Mouse (Mus musculus) regulatory T cell (primary cell): Measurements from ENCODE around the gene Defb22.

Source experiments
- in situ Hi-C: fragments of 300-600 bp; cut with MboI, MseI; formaldehyde crosslinking; loops from one replicate; pipeline ENCODE4 v1.15.1; 2025; ENCODE audit warnings: high pct_unique_total_duplicates

The Defb22 gene

DNA sequence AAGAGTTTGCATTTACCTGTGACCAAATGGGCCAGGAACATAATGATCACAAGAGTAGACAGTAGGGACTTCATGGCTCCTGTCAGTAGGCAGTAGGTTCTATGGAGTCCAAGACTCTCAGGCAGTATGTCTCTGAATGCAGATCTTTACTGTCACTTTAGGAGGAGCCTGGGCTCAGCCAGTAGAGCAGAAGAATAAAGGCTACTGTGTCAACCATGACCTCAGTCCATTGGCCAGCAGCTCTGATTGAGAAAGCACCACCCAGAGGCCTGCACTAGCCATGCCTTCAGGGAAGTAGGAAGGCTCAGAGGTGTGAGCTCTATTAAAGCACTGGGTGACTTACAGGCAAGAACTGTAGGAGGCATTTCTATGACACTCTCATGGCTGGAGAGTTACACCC is at the start of gene Defb22:
TSS of gene Defb22 (minus strand) at position 101 of the 400 bp plus-strand sequence.
- in situ Hi-C loops, result no loop called here

DNA sequence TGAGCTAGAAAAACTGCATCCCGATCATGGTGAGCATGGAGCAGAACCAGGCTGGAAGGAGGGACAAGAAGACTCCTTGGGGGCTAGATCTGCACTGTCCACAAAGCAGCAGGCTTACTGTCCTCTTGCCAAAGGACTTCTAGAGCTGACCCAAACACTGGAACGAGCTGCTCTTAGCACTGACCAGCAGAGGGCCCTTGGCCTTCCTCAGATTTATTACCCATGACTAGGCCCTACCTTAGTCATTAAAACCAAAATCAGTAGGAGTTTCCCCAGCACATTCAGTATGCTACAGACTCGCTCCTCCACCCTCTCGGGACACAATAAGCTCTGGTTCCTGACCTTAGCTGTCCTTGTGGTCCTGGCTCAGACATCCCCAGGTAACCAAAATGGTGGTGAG is 28.0 kb upstream of the Defb22 start, which contains the start of gene Defb28:
TSS of gene Defb28 (plus strand) at position 275 of the 400 bp plus-strand sequence.
- in situ Hi-C loops, result no loop called here

DNA sequence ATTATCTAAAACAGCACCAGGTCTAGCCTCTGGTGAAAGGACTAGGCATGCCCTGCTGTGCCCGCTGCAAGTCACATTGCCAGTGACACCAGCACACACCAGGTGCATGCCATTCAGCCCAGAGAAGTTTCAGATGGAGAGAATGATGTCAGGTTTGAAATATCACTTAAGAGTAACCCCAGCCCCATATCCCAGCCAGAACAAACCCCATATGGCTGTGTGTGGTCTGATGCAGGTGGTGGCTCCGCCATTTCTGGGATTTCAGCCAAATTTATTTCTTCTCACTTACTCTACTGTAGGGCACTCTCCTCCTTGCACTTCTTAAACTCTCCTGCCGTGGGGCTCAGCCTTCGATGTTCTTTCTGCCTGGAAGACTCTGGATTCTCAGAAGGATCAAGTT is 26.1 kb upstream of the Defb22 start:
- in situ Hi-C loops, result no loop called here

DNA sequence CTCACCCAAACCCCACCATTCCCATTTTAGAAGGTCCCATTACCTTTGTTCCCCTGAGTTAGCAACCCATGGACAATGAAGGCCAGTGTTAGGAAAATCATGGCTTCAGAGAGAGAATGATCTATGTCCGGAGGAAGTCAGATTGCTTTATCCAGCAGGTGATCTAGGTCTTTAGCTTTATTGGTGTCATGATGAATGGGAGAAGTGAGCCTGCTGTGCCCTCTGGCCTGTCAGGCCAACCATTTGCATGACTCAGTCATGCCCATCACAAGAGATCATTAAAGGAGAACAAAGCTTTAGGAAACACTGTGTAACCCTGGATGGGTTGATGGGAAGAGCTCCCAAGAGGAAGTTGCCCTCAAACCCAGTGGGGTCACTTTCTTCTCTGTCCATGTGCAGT is 21.7 kb upstream of the Defb22 start, which contains the start of gene Defb26:
TSS of gene Defb26 (minus strand) at position 101 of the 400 bp plus-strand sequence.
- in situ Hi-C loops, result no loop called here

DNA sequence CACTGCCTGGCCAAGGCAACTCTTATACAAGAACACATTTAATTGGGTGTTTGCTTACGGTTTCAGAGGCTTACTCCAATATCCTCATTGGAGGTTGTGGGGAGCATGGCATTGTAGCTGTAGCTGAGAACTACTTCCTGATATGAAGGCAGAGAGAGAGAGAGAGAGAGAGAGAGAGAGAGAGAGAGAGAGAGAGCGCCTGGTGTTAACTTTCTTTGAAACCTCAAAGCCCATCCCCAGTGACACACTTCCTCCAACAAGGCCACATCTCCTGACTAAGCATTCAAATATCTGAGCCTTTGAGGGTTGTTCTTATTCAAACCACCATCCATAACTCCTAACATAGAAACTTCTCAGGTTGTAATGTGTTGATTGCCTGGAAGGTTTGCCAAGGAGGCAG is 14.0 kb upstream of the Defb22 start:
- in situ Hi-C loops, result no loop called here

DNA sequence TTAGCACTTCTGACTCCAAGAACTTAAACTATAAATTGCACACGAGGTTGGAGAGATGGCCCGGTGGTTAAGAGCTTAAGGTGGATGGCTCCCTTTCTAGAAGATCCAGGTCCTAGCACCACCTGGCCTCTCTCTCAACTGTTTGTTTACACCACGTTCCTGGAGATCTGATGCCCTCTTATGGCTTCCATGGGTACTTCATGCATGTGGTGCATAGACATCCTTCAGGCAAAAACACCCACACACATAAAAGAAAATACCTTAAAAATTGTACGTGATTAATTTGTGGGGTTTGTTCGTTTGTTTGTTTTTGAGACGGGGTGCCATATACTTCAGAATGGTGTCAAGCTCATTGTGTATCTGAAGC is 10.9 kb upstream of the Defb22 start:
- in situ Hi-C loops, result no loop called here

DNA sequence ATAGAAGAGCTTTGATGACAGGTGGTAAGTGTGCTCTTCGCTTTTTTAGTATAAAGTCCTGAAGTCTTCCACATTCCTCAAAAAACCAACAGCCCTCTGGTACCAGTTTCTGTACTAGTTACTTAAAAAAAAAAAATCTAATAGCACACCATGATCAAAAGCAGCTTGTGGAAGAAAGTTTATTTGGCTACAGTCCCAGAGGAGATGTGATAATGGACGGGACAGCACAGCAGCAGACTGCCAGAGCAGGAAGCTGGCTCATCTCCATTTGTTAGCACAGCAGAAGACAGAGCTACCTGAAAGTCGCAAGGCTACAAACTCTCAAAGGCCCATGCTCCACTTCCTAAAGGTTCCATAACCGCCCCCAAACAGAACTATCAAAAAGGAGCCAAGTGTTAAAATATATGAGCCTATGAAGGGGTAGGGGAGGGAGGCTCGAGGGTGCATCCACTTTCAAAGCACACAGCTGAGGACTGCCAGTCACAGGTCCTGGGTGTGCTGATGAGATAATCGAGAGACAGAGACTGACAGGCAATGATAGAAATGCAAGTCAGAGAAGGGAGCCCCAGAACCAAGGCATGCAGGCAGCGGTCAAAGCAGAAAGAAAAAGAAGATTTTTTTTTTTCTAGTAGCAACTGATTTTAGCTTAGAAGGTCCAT is 10.4 kb upstream of the Defb22 start:
- in situ Hi-C loops, result no loop called here

DNA sequence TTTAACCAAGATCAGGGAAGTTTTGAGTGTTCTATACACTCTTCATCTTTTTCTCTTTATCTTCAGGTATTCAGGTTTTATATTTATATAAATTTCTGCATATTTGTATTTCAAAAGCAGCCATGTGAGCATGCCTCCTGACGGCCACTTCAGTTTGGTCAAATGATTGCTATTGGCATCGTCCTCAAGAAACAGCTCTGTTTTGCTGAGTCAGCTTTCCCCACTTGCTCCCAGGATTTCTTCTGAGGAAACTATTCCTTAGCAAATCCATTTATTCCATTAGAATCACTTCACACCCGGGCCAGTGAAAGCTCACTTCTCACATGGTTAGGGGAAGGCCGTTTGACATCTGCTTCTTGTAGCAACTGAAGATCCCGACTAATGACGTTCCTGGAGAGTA is 8.1 kb upstream of the Defb22 start:
- in situ Hi-C loops, result no loop called here

DNA sequence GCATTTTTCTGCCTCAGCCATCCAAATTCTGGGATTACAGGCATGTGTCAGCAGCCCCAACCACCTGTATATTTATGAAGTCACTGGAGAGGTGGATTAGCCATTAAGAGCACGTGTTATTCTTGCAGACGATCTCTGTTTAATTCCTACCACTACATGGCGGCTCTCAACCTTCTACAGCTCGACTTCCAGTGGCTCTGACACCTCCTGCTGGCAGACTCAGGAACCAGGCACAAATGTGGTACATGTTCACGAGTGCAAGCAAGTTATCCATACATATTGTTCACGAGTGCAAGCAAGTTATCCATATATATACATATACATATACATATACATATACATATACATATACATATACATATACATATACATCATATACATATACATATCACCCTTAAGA is 3.2 kb upstream of the Defb22 start:
- in situ Hi-C loops, result no loop called here

DNA sequence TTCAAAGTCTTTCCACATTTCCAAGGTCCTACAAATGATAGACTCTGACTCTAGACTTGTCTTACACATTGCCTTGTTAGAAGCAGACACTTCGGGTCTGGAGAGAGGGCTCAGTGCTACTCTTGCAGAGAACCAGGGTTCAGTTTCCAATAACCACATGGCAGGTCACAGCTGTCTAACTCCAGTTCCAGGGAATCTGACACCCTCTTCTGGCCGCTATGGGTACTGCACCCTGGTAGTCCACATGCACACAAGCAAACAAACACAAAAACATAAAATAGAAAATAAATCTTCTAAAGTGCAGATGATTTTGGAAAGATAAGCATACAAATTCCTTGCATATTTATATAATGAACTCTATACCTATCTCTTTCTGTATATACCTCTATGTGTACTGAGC is 2.9 kb downstream of the Defb22 start:
- in situ Hi-C loops, result no loop called here

DNA sequence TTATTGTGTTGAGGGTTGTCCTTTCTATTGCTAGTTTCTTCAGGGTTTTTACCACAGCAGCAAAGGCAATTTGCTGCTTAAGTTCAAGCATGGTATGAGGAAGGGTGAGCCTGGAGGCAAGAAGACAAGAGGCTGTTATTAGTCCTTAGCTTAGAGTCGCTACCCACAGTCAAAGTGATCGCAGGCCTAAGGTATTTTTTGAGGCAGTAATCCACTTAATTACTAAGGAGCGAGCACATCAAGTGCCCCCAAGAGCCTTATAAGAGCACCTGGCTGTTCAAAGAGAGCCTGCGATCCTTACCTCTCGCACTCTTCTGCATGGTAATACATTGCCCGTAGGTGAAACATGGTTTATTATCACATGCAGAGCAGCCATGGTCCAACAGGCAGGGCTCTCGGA is 8.2 kb downstream of the Defb22 start:
- in situ Hi-C loops, result no loop called here

DNA sequence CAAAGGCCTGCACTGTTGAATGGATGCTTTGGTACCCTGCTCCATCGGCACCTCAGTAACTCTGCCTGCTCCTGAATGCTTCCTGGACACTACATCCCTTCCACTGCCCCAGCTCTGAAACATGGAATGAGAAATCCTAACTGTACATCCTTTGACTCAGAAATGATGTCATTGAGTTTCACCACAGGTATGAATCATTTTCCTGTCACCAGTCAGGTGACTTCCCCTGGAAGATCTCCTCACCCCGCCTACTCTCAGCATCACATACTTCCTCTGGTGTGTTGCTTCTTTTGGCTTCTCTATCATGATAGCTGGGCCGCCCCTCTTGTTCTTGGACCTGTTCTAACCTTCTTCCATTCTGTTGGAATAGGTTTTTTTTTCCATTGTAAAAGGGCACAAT is 9.1 kb downstream of the Defb22 start:
- in situ Hi-C loops, result no loop called here

DNA sequence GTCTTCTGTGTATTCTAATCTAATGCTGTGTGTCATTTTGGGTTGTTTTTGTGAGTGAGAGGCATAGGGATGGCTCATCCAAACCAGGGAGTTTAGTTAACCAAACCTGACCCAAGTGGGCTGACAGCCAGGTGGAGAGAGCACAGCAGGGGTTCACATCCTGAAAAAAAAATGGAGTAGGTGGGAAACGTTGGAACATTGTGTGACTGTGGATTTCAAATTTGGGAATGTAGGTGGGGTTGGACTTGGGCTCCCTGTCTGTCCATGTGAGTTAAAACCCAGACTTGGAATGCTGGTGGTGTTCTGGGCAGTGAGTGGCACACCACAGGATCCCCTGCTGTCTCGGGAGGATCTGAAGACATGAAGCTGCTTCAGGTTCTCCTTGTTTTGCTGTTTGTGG is 13.2 kb downstream of the Defb22 start, which contains the start of gene Defb20:
TSS of gene Defb20 (plus strand) at position 301 of the 400 bp plus-strand sequence.
- in situ Hi-C loops, result no loop called here

DNA sequence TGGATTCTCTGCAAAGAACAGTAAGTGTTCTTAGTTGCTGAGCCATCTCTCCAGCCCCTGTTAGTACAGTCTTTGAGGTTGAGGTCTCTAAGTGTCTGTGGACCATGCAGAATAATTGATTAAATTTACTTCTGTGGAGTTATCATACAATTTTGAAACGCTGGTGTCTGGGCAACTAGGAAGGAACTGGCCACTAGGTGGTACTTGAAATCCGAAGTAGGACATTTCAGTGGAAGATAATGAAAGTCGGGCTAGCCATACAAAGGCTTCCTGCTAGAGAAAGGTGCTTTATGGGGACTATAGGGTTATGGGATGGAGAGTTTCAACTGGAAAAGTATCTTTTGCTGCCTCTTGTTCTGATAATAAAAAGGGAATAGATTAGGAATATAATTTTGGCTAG is 17.5 kb downstream of the Defb22 start:
- in situ Hi-C loops, result no loop called here

DNA sequence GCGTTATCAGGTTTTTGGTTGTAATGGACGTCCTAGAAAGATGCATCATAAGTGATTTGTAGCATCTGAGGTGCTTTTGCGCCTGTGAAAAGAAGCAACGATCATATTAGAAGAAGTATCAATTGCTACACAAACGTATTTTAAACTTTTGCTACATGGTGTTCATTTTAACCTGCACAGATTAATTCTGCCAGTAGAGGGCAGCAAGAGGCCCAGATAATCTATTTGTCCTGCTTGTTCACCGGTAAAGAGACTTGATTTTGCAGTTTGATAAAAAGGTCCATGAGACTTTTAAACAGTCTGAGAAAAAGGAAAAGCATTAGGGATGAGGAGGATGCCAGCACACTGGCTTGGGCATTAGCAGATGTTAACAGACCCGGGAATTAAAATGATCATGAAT is 19.0 kb downstream of the Defb22 start:
- in situ Hi-C loops, result no loop called here

DNA sequence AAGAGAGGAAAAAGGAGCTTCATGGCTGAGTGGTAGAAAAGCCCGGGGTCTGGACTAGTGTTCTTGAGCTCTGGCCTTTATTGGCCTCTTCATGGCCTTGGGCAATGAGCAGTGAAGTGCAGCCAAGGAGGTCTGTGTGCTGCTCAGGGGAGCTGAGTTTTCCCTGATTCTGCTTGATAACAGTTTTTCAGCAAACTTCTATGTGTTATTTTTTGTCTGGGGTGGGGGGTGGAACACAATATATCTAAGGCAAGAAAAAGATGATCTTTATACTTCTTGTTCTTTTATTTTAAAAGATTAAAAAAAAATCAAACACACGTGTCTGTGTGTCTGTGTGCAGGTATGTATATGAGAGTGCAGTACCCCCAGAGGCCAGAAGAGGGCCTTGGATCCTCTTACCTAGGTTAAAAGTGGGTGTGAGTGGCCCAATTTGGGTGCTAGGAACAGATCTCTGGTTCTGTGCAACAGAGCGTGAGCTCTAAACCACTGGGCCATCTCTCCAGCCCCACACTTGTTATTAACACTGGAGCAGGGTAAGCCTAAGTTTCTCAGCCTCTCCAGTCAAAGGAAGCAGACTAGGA is 25.3 kb downstream of the Defb22 start, which contains the start of gene Defb23:
TSS of gene Defb23 (minus strand) at position 51 of the 581 bp plus-strand sequence.
- in situ Hi-C loops, result no loop called here

DNA sequence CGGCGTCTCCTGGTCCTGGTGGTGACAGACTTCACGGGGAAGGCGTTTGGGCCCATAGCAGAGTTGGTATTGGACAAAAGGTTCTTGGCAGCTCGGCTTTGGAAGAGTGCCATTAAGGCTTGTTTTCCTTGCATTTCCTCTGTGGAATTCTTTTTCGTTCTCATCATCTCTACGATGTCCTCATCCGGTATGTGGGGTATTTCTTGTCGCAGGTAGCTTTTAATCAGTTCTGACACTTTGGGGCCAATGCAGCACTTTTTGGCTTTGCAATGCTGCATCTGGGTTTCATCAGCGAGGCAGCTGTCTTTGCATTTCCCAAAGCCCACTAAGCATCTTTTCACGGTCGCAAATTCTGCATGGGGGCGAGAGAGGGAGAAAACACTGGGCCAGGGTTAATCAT is 30.7 kb downstream of the Defb22 start:
- in situ Hi-C loops, result no loop called here

DNA sequence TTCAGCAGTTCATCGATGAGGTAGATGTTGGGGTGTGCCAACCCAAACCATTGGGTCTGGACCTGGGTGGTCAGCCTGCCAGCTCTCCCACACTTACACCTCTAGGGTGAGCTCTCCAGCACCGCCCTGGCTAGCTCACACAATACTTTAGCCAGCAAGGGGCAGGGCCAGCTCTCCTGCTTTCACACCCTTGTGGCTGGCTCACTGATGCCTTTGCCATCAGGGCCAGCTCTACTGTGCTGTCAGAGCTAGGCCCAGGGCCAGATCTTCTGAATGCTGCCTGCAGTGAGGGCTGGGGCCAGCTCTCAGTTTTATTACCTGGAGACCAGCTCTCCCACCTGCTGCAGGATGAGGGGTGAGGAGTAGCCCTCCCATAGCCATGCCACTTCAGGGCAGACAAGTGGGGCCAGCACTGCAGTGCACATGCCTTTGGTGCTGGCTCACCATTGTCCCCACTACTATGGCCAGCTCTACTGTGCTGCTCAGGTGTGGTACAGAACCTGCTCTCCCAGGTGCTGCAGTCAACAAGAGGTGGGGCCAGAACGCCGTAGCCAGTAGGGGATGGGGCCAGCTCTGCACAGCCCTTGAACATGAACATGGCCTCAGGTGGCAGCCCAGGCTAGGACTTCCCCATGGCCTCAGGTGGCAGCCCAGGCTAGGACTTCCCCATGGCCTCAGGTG is 37.7 kb downstream of the Defb22 start:
- in situ Hi-C loops, result no loop called here

DNA sequence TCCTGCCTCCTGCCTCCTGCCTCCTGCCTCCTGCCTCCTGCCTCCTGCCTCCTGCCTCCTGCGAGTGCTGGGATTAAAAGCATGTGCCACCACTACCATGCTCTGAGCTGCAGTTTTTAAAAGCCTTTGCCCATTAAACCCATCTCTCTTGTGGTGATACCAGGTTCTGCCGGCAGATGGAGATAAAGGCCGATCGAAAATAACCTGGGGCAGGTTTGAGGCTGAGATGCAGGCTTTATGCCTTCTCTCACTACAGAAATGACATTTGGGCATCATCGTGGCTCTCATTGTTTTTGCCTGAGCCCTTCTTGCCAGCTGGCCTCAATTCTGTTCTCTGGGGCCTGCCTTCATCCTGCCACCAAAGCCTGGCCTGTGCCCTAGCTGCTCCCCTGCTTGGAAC is 39.7 kb downstream of the Defb22 start:
- in situ Hi-C loops, result no loop called here

DNA sequence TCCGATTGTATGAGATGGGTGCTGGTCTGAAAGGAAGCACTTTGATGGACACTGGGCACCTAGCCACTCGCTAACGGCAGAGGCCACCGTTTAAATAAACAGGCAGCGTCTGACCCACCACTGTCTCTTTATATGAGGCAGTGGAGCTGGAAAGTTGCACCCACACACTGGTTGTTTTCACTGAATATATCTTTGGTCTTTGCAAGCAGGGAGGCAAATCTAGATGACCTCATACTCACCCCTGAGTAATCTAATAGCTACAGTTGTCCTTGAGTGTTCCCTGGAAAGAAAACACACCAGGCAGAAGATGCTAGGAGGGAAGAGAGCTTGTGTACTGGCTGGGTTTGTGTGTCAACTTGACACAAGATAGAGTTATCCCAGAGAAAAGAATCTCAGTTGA is 42.5 kb downstream of the Defb22 start:
- in situ Hi-C loops, result no loop called here

DNA sequence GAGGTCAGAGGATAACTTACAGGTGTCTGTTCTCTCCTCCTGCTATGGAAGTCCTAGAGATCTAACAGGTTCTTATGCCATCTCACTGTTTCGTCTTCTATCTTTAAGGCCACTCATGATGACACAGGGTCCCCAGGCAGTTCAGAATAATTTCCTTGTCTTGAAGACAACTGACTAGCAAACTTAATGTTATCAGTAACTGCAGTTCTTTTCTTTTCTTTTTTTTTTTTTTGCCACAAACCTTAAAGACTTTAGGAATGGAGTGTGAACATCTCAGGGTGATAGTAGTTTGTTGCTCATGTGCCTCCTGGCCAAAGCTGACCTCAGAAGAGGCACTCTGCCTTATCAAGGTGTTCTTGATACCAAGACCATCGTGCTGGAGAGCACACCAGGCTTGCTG is 43.3 kb downstream of the Defb22 start:
- in situ Hi-C loops, result no loop called here

DNA sequence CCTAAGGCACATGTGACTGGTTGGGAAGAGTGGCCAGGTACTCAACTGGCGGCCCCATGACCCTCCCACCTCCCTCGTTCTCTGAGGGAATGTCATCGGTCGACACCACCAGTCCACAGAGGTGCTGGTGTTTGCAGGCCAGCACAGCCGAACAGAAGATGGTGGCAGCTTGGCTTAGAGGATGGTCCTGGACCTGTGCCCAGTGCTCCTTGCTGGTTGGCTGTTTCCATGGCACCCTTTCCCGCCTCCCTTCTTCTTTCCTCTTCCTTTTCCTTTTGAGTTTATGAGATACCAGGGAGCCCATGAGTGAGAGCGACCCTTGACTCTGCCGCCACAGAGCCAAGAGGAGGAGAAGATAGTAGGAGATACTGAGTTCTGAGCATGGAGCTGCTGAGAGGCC is 46.7 kb downstream of the Defb22 start:
- in situ Hi-C loops, result no loop called here

DNA sequence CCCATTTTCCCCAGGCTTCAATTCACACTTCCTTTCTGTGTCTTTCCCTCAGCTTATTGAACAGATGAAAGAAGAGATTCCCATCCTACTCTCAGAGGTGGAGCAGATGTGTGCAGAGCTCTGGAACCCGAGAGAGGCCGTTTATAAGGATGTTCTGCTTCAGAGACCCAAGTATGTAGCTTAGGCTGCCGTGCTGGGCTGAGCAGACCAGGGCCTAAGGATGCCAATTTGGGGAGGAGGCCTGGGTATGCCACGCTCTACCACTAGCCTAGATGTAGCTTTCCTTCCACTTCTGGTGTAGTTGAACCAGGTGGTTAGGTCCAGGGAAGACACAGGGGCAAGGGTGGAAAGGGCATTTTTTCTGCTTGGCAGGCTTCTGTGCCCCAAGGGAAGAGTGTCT is 47.6 kb downstream of the Defb22 start:
- in situ Hi-C loops, result no loop called here
